Mouse (Mus musculus) heart, adult 2 months (tissue): ENCODE results near the gene Acpp.

Experiments used
- CTCF ChIP-seq: fragments of 200-600 bp; IDR thresholded peaks from 2 replicates; pipeline ENCODE4 v1.8.1; 2022; ENCODE audit warnings: antibody characterized with exemption, mild to moderate bottlenecking, moderate library complexity
- EP300 ChIP-seq: fragments of 200-500 bp; IDR thresholded peaks from 2 replicates; pipeline ENCODE4 v1.6.1; 2011; ENCODE audit warnings: low read depth, low read length, control low read depth; ENCODE audit not compliant: insufficient read depth
- POLR2A ChIP-seq: fragments of 200-500 bp; IDR thresholded peaks from 2 replicates; pipeline ENCODE4 v1.6.1; 2011; ENCODE audit warnings: mild to moderate bottlenecking, low read depth, low read length, control low read depth; ENCODE audit not compliant: insufficient read depth

GRCm38 (mm10) chr9:104275084-104275785 lies 62.3 kb downstream of the Acpp start:
- TF ChIP-seq CTCF (no peak), POLR2A (no peak), EP300 (no peak)
